Comparison of ENCODE assay signal across 8 mouse cellular contexts in the genomic region with DNA sequence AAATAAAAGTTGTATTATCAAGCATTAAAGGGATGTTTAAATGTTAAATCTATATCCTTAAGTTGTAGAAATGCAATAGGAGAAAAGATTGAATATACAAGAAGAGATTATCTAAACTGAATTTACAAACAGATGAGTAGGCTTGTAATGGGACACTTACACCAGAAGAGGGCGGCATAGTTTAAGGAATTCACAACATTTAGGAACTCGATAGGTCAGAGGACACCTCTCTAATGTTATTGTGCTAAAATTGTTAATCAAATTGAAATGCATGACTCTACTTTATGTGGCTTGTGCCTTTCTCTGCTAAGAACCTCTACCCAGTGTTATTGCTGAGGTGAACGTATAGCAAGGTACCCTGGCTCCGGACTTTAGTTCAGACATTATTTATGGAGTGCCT.
DNase-seq lines count a peak whose midpoint lies in the region; ATAC-seq and TF ChIP-seq lines count a peak whose summit lies in the region.

No protein-coding gene starts in this region.

- intact Hi-C loops in left cerebral cortex, adult 2 months (cut with DNase I), result loop anchor here (1.0 to 5.0 kb wide), 6 partner anchors 238 to 1793 kb away; a partner anchor contains a TSS
- intact Hi-C loops in gastrocnemius, postnatal 36 days (cut with DNase I), result no loop called here

- H3K4me2 ChIP-seq in hindbrain, embryonic 15.5 days, result no peak overlapping the region
- no peak overlapping the region for H3K4me2 ChIP-seq in midbrain, embryonic 11.5 days

- ATAC-seq in hindbrain, embryonic 15.5 days (ENCODE audit: low FRiP score, low read depth), result peak; percentile 14; the same call in 1 of the 2 replicates
- peak; percentile 45 for ATAC-seq in midbrain, embryonic 11.5 days (ENCODE audit: low FRiP score)
- no peak for ATAC-seq in inflammation-experienced regulatory T-cells, adult 6 months

- H3K4me3 ChIP-seq in left cerebral cortex, adult 2 months, result no peak overlapping the region
- no peak overlapping the region for H3K4me3 ChIP-seq in hindbrain, embryonic 15.5 days
- H3K4me3 ChIP-seq in midbrain, embryonic 11.5 days (ENCODE audit: low read depth, low read length), result no peak overlapping the region

- TF ChIP-seq CTCF in left cerebral cortex, adult 2 months (IDR thresholded peaks at IDR 0.05), result peak; percentile 56

- DNase-seq in left cerebral cortex, adult 2 months (ENCODE audit: extremely low spot score in 1 of 2, low spot score in 2 of 2), result no peak
- DNase-seq in left cerebral cortex, adult 9 months (ENCODE audit: low spot score in 2 of 2), result no peak
- peak; percentile 36 for DNase-seq in cerebellum, adult 8-10 months
- peak; percentile 89 for DNase-seq in midbrain, embryonic 11.5 days (ENCODE audit: low spot score, missing footprints)
- no peak for DNase-seq in gastrocnemius, postnatal 36 days
- no peak for DNase-seq in layer of hippocampus, postnatal 25 days (ENCODE audit: extremely low spot score in 1 of 2, low spot score in 1 of 2)

- 34% methylated on average over 4 of the region's 4 CpGs for WGBS in hindbrain, embryonic 15.5 days
- 43% methylated on average over 4 of the region's 4 CpGs for WGBS in midbrain, embryonic 11.5 days

- no peaks in the 10 kb centered on the region for H3K27me3 ChIP-seq in hindbrain, embryonic 15.5 days
- H3K27me3 ChIP-seq in midbrain, embryonic 11.5 days (ENCODE audit: control insufficient read depth, insufficient read depth, low read length), result no peaks in the 10 kb centered on the region

- no peaks in the 10 kb centered on the region for H3K36me3 ChIP-seq in hindbrain, embryonic 15.5 days
- H3K36me3 ChIP-seq in midbrain, embryonic 11.5 days (ENCODE audit: control insufficient read depth, insufficient read depth, low read length), result no peaks in the 10 kb centered on the region

- H3K9me3 ChIP-seq in hindbrain, embryonic 15.5 days, result no peaks in the 10 kb centered on the region
- H3K9me3 ChIP-seq in midbrain, embryonic 11.5 days (ENCODE audit: control insufficient read depth, low read length), result no peaks in the 10 kb centered on the region

- H3K27ac ChIP-seq in left cerebral cortex, adult 2 months, result no peak overlapping the region
- H3K27ac ChIP-seq in hindbrain, embryonic 15.5 days (replicated peaks), result no peak overlapping the region
- H3K27ac ChIP-seq in midbrain, embryonic 11.5 days (ENCODE audit: low read depth, low read length), result no peak overlapping the region

- H3K9ac ChIP-seq in hindbrain, embryonic 15.5 days, result no peak overlapping the region
- H3K9ac ChIP-seq in midbrain, embryonic 11.5 days (ENCODE audit: low read length), result no peak overlapping the region

- H3K4me1 ChIP-seq in hindbrain, embryonic 15.5 days (replicated peaks), result no peaks in the 10 kb centered on the region; the same call in 1 of the 2 replicates
- no peaks in the 10 kb centered on the region for H3K4me1 ChIP-seq in midbrain, embryonic 11.5 days (ENCODE audit: control insufficient read depth, insufficient read depth, low read length)

Comparison
In these comparisons a context has a peak if more than half of its experiments do, and no peak if none do; other contexts are left out.
1. DNase-seq: peak in cerebellum, adult 8-10 months (single experiment) and midbrain, embryonic 11.5 days (single experiment); none in left cerebral cortex, adult 2 months (0 of 2), left cerebral cortex, adult 9 months (0 of 2), gastrocnemius, postnatal 36 days (0 of 2) and layer of hippocampus, postnatal 25 days (0 of 2).